Mouse (Mus musculus) MEL (cell line): Measurements from ENCODE around the gene Nfix. TPM values are rescaled to one million over a fixed set of nuclear protein-coding genes. Genes with fewer than 3 reads are reported as not detected.

ENCODE experiments used
- DNase-seq: peaks from one replicate; pipeline ENCODE4 v3.0.0; 2011; ENCODE audit warnings: low read depth, low spot score
- H3K27ac ChIP-seq: 2 replicates; pipeline ENCODE4 v1.5.1; 2012; ENCODE audit warnings: low read depth, mild to moderate bottlenecking, control low read depth, low read length, moderate library complexity; ENCODE audit not compliant: control insufficient read depth
- H3K27me3 ChIP-seq, 2 experiments: fragments of 150-350 bp in 1 of 2; sonication (generic) in 1 of 2; 2 replicates each; pipeline ENCODE4 v1.6.1; 2012; ENCODE audit warnings: low read length in 2 of 2, mild to moderate bottlenecking in 2 of 2, improper control_type of control experiment in 1 of 2, moderate library complexity in 1 of 2; ENCODE audit not compliant: insufficient read depth in 2 of 2, control insufficient read depth in 1 of 2
- H3K36me3 ChIP-seq, 2 experiments: 2 replicates each; pipeline ENCODE4 v1.6.1; 2012 to 2014; ENCODE audit warnings: low read length in 2 of 2, improper control_type of control experiment in 1 of 2, inconsistent platforms in 1 of 2, mild to moderate bottlenecking in 1 of 2; ENCODE audit not compliant: insufficient read depth in 2 of 2, control insufficient read depth in 1 of 2
- H3K4me1 ChIP-seq, 2 experiments: fragments of 150-350 bp in 1 of 2; sonication (generic) in 1 of 2; 2 replicates each; pipeline ENCODE4 v1.6.1; 2012; ENCODE audit warnings: low read length in 2 of 2, improper control_type of control experiment in 1 of 2, mild to moderate bottlenecking in 1 of 2; ENCODE audit not compliant: insufficient read depth in 2 of 2, control insufficient read depth in 1 of 2
- H3K4me3 ChIP-seq, 2 experiments: fragments of 150-350 bp in 1 of 2; sonication (generic) in 1 of 2; 2 replicates each; pipeline ENCODE4 v1.5.1; 2012; ENCODE audit warnings: low read depth in 2 of 2, low read length in 2 of 2, mild to moderate bottlenecking in 2 of 2, moderate library complexity in 2 of 2, control low read depth in 1 of 2, improper control_type of control experiment in 1 of 2; ENCODE audit not compliant: control insufficient read depth in 1 of 2, insufficient read depth in 1 of 2
- H3K79me2 ChIP-seq: 2 replicates; pipeline ENCODE4 v1.6.1; 2012; ENCODE audit warnings: mild to moderate bottlenecking, low read length, moderate library complexity; ENCODE audit not compliant: control insufficient read depth, poor library complexity, insufficient read depth
- H3K9ac ChIP-seq: 2 replicates; pipeline ENCODE4 v1.6.1; 2012; ENCODE audit warnings: low read depth, mild to moderate bottlenecking, control low read depth, low read length, moderate library complexity; ENCODE audit not compliant: control insufficient read depth, poor library complexity, severe bottlenecking
- H3K9me3 ChIP-seq: fragments of 150-350 bp; sonication (generic); replicated peaks from 2 replicates; pipeline ENCODE4 v1.6.1; 2012; ENCODE audit warnings: mild to moderate bottlenecking, low read length, improper control_type of control experiment, moderate library complexity; ENCODE audit not compliant: insufficient read depth
- CHD2 ChIP-seq: IDR thresholded peaks from 2 replicates; pipeline ENCODE4 v1.6.1; 2011; ENCODE audit warnings: low read length, improper control_type of control experiment
- CTCF ChIP-seq, 3 experiments: IDR thresholded peaks in 2 of 3; conservative IDR thresholded peaks in 1 of 3; 2 replicates each; pipeline ENCODE4 v1.5.1; 2011 to 2012; ENCODE audit warnings: low read length in 3 of 3, low read depth in 2 of 3, mild to moderate bottlenecking in 2 of 3, improper control_type of control experiment in 1 of 3, inconsistent platforms in 1 of 3, mixed read lengths in 1 of 3, moderate library complexity in 1 of 3; ENCODE audit not compliant: control insufficient read depth in 1 of 3, insufficient read depth in 1 of 3, poor library complexity in 1 of 3, severe bottlenecking in 1 of 3
- E2F4 ChIP-seq: IDR thresholded peaks from 2 replicates; pipeline ENCODE4 v1.6.1; 2011; ENCODE audit warnings: low read depth, low read length, improper control_type of control experiment, borderline replicate concordance
- ELF1 ChIP-seq: IDR thresholded peaks from 2 replicates; pipeline ENCODE4 v1.6.1; 2014; ENCODE audit warnings: low read depth, mild to moderate bottlenecking, inconsistent platforms, low read length, improper control_type of control experiment, moderate library complexity
- HCFC1 ChIP-seq: IDR thresholded peaks from 2 replicates; pipeline ENCODE4 v1.6.1; 2012; ENCODE audit warnings: low read depth, mild to moderate bottlenecking, inconsistent platforms, low read length, improper control_type of control experiment, moderate library complexity
- JUND ChIP-seq: IDR thresholded peaks from 2 replicates; pipeline ENCODE4 v1.6.1; 2011; ENCODE audit warnings: low read depth, mild to moderate bottlenecking, improper control_type of control experiment, low read length
- MAFK ChIP-seq: IDR thresholded peaks from 2 replicates; pipeline ENCODE4 v1.6.1; 2011; ENCODE audit warnings: low read depth, mild to moderate bottlenecking, low read length, improper control_type of control experiment, borderline replicate concordance
- MYB ChIP-seq: IDR thresholded peaks from 2 replicates; pipeline ENCODE4 v1.6.1; 2011; ENCODE audit warnings: mild to moderate bottlenecking, low read depth, low read length, improper control_type of control experiment
- POLR2A ChIP-seq, 2 experiments: IDR thresholded peaks; 2 replicates each; pipeline ENCODE4 v1.6.1; 2011 to 2012; ENCODE audit warnings: low read length in 2 of 2, mild to moderate bottlenecking in 2 of 2, control low read depth in 1 of 2, improper control_type of control experiment in 1 of 2, low read depth in 1 of 2, moderate library complexity in 1 of 2; ENCODE audit not compliant: control insufficient read depth in 1 of 2, insufficient read depth in 1 of 2, poor library complexity in 1 of 2
- RAD21 ChIP-seq: IDR thresholded peaks from 2 replicates; pipeline ENCODE4 v1.6.1; 2011; ENCODE audit warnings: mild to moderate bottlenecking, low read depth, low read length, improper control_type of control experiment
- SMC3 ChIP-seq: IDR thresholded peaks from 2 replicates; pipeline ENCODE4 v1.6.1; 2011; ENCODE audit warnings: low read depth, low read length, improper control_type of control experiment
- UBTF ChIP-seq: IDR thresholded peaks from 2 replicates; pipeline ENCODE4 v1.6.1; 2012; ENCODE audit warnings: low read depth, mild to moderate bottlenecking, inconsistent platforms, low read length, improper control_type of control experiment, moderate library complexity, borderline replicate concordance; ENCODE audit not compliant: insufficient read depth
- USF2 ChIP-seq, 2 experiments: IDR thresholded peaks; 2 replicates each; pipeline ENCODE4 v1.6.1; 2011 to 2012; ENCODE audit warnings: improper control_type of control experiment in 2 of 2, low read length in 2 of 2, borderline replicate concordance in 1 of 2, inconsistent platforms in 1 of 2, low read depth in 1 of 2, mild to moderate bottlenecking in 1 of 2; ENCODE audit not compliant: insufficient read depth in 1 of 2
- ZKSCAN1 ChIP-seq: IDR thresholded peaks from 2 replicates; pipeline ENCODE4 v1.6.1; 2012; ENCODE audit warnings: low read depth, mild to moderate bottlenecking, inconsistent platforms, low read length, improper control_type of control experiment, moderate library complexity
- ZMIZ1 ChIP-seq: IDR thresholded peaks from 2 replicates; pipeline ENCODE4 v1.6.1; 2012; ENCODE audit warnings: low read depth, mild to moderate bottlenecking, inconsistent platforms, low read length, improper control_type of control experiment, moderate library complexity
- ZNF384 ChIP-seq: IDR thresholded peaks from 2 replicates; pipeline ENCODE4 v1.6.1; 2012; ENCODE audit warnings: low read depth, mild to moderate bottlenecking, inconsistent platforms, low read length, improper control_type of control experiment
- polyA plus RNA-seq, 2 experiments: library from polyadenylated mRNA; stranded (reverse) in 1 of 2; unstranded in 1 of 2; fragments of >175 nt in 1 of 2; fragments of >200 nt in 1 of 2; gene quantifications; 2 replicates each; pipeline versions ENCODE4 v1.2.1 to v1.2.4; 2012; ENCODE audit warnings: low replicate concordance in 2 of 2, low read depth in 1 of 2; ENCODE audit not compliant: insufficient read length in 2 of 2, insufficient read depth in 1 of 2, missing spikeins in 1 of 2
- total RNA-seq: library from RNA; depleted of rRNA; stranded (reverse); fragments of 300-350 nt; gene quantifications from 2 replicates; pipeline ENCODE4 v1.2.3, GENCODE M21; 2012

Nfix gene
- total and polyA plus RNA-seq, 3 experiments: 14.4 to 29.1 TPM; not detected in 1

DNA sequence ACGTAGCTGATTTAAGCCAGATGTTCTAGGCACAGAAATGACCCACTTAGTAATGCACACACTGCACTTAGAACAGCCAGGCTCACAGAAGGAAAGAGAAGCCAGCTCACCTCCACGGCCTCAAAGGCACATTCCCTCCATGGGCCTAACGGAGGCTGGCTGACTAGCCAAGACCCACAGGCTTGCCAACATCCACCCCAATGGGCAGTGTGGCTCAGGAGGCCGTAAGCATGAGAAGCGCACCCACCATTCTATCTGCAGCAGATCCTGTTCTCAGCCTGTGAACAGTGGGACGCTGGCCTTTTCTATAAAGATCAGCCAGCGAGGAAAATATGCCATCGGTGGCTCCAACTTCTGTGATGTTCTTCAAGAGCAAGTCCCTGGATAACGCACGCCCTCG, 83.4 kb downstream of the Nfix start:
- Histone ChIP-seq H3K27ac (no peak overlapping the region), H3K4me1 (peaks cover 0 to under 1% of the 10 kb centered on the region in 2 experiments; a peak in 1 of 4 replicates), H3K4me3 (no peak overlapping the region), H3K36me3 (peaks cover under 1 to 1% of the 10 kb centered on the region in 2 experiments; a peak in 2 of 4 replicates), H3K9ac (no peak overlapping the region), H3K79me2 (no peaks in the 10 kb centered on the region), H3K9me3 (no peaks in the 10 kb centered on the region), H3K27me3 (no peaks in the 10 kb centered on the region)
- TF ChIP-seq SMC3: no peak
- no peak for TF ChIP-seq RAD21
- TF ChIP-seq ZNF384: no peak
- no peak for TF ChIP-seq ZKSCAN1
- TF ChIP-seq MAFK: no peak
- no peak for TF ChIP-seq CTCF (IDR thresholded peaks at IDR 0.05 in 2 of 3, conservative IDR thresholded peaks at IDR 0.05 in 1 of 3; ENCODE audit: control insufficient read depth in 1 of 3, insufficient read depth in 1 of 3, low read depth in 2 of 3, low read length in 3 of 3, poor library complexity in 1 of 3, severe bottlenecking in 1 of 3)
- TF ChIP-seq E2F4: no peak
- TF ChIP-seq HCFC1: no peak
- no peak for TF ChIP-seq UBTF
- TF ChIP-seq JUND: no peak
- DNase-seq: no peak

- no peak for DNase-seq
- Histone ChIP-seq H3K27ac (no peak overlapping the region), H3K9ac (no peak overlapping the region), H3K79me2 (no peaks in the 10 kb centered on the region), H3K4me3 (no peak overlapping the region), H3K27me3 (no peaks in the 10 kb centered on the region)
- no peak for TF ChIP-seq MYB
- TF ChIP-seq ZKSCAN1: no peak
- TF ChIP-seq USF2 (IDR thresholded peaks at IDR 0.05; ENCODE audit: borderline replicate concordance in 1 of 2, insufficient read depth in 1 of 2, low read depth in 1 of 2, low read length in 2 of 2): no peak
- TF ChIP-seq HCFC1: no peak
- TF ChIP-seq ELF1: no peak
- no peak for TF ChIP-seq CHD2
- TF ChIP-seq POLR2A (IDR thresholded peaks at IDR 0.05; ENCODE audit: control insufficient read depth in 1 of 2, insufficient read depth in 1 of 2, low read depth in 1 of 2, low read length in 2 of 2, poor library complexity in 1 of 2): no peak
- no peak for TF ChIP-seq ZMIZ1
- no peak for TF ChIP-seq JUND
- no peak for TF ChIP-seq SMC3
- TF ChIP-seq, all 39 proteins: peak for 0
- no peaks in the 10 kb centered on the region for H3K4me1 ChIP-seq
- H3K9me3 ChIP-seq: no peaks in the 10 kb centered on the region
- H3K36me3 ChIP-seq: peaks cover 0 to 1% of the 10 kb centered on the region in 2 experiments; a peak in 1 of 4 replicates
These were observed 84.2 kb downstream of the Nfix start for GRCm38 (mm10) chr8:84715893-84716468.
